Mouse (Mus musculus): ENCODE data around the gene Rab23. TPM values are rescaled to one million over a fixed set of nuclear protein-coding genes. Genes with fewer than 3 reads are reported as not detected.

Rab23 gene
- polyA plus RNA-seq, 1 experiment from 2014 or later, result 23.3 TPM

- POLR2A ChIA-PET, result no interaction called here
- in situ Hi-C loops (cut with MboI; ENCODE audit: low pct_unique_long_range_greater_than_20kb), result no loop called here
- CTCF ChIA-PET, result interaction anchor here (1.2 kb wide), 1 partner anchor 23 kb away, joined by 4 read pairs; no protein-coding TSS in a partner anchor
- no peak for TF ChIP-seq CTCF (IDR thresholded peaks at IDR 0.05)
- no peaks in the 10 kb centered on the region for H3K27me3 ChIP-seq
- DNase-seq (ENCODE audit: low read depth, low spot score), result no peak
- ATAC-seq, result no peak
Measured at GRCm38 (mm10) chr1:33784561-33784960, 64.9 kb downstream of the Rab23 start.

- ChIA-PET POLR2A (no interaction called here), CTCF (no interaction called here)
- in situ Hi-C loops (cut with MboI; ENCODE audit: low pct_unique_long_range_greater_than_20kb), result no loop called here
- ATAC-seq (no peak), DNase-seq (ENCODE audit: low read depth, low spot score) (no peak)
- TF ChIP-seq CTCF (IDR thresholded peaks at IDR 0.05), result no peak
- H3K27me3 ChIP-seq, result no peaks in the 10 kb centered on the region
Measured at GRCm38 (mm10) chr1:33788072-33788471, 68.4 kb downstream of the Rab23 start.

DNA sequence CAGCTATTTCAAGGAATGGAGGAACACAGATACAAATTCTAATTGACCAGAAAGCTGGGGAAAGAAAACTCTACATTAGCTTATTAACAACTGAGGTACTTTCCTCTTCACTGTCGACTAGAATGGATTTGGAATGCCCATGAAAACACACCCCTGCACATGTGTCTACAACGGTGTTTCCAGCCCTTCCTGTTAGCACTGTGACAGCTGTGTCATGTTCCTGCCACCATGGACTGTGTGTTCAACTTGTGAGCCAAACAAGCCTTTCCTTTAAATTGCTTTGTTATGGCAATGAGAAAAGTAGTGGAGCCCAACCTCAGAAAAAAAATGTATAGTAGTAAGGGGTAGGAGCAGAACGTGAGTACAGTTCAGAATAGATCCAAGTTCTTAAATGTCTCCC lies 68.8 kb downstream of the Rab23 start:
- CTCF ChIA-PET, result no interaction called here
- ATAC-seq (no peak), DNase-seq (ENCODE audit: low read depth, low spot score) (no peak)
- POLR2A ChIA-PET, result no interaction called here
- no peaks in the 10 kb centered on the region for H3K27me3 ChIP-seq
- in situ Hi-C loops (cut with MboI; ENCODE audit: low pct_unique_long_range_greater_than_20kb), result no loop called here
- TF ChIP-seq CTCF (IDR thresholded peaks at IDR 0.05), result no peak

Other genes with a start within 250 kb of the Rab23 start
- gene Prim2, start 50.1 kb upstream of the Rab23 start, polyA plus RNA-seq (2021), result 16.8 TPM
- 194 TPM for gene Bag2, start 37.9 kb downstream of the Rab23 start, polyA plus RNA-seq (2021)
- 25.5 TPM for gene Zfp451, start 94.7 kb downstream of the Rab23 start, polyA plus RNA-seq (2021)
- gene Bend6, start 187.9 kb downstream of the Rab23 start, polyA plus RNA-seq (2021), result 3.5 TPM
- gene Dst, start 188.3 kb downstream of the Rab23 start, polyA plus RNA-seq (2021), result 176 TPM